Mouse (Mus musculus) stomach, embryonic 16.5 days (tissue): ENCODE results near the gene Fto. TPM values are rescaled to one million over a fixed set of nuclear protein-coding genes. Genes with fewer than 3 reads are reported as not detected.

Experiments
- ATAC-seq: fragments of 200-750 bp; cut with Nextera tagmentation; 2 replicates; pipeline ENCODE4 v1.8.0; 2017; ENCODE audit warnings: moderate number of reproducible peaks, moderate TSS enrichment; ENCODE audit not compliant: insufficient read depth, low FRiP score
- H3K27ac ChIP-seq: fragments of 300-500 bp; sonication (generic); 2 replicates; pipeline ENCODE4 v1.5.1; 2014; ENCODE audit warnings: low read length
- H3K27me3 ChIP-seq: fragments of 300-500 bp; sonication (generic); 2 replicates; pipeline ENCODE4 v1.6.1; 2014; ENCODE audit warnings: low read length, control low read depth, mixed read lengths; ENCODE audit not compliant: control insufficient read depth, insufficient read depth
- H3K36me3 ChIP-seq: fragments of 300-500 bp; sonication (generic); 2 replicates; pipeline ENCODE4 v1.6.1; 2014; ENCODE audit warnings: low read length; ENCODE audit not compliant: control insufficient read depth, insufficient read depth
- H3K4me1 ChIP-seq: fragments of 300-500 bp; sonication (generic); 2 replicates; pipeline ENCODE4 v1.6.1; 2014; ENCODE audit warnings: low read length, control low read depth, mixed read lengths; ENCODE audit not compliant: control insufficient read depth, insufficient read depth
- H3K4me2 ChIP-seq: fragments of 300-500 bp; sonication (generic); 2 replicates; pipeline ENCODE4 v1.6.1; 2014; ENCODE audit warnings: low read depth, low read length, mixed read lengths
- H3K4me3 ChIP-seq: fragments of 300-500 bp; sonication (generic); replicated peaks from 2 replicates; pipeline ENCODE4 v1.5.1; 2014; ENCODE audit warnings: mild to moderate bottlenecking, low read length
- H3K9ac ChIP-seq: fragments of 300-500 bp; sonication (generic); 2 replicates; pipeline ENCODE4 v1.6.1; 2014; ENCODE audit warnings: low read length
- H3K9me3 ChIP-seq: fragments of 300-500 bp; sonication (generic); replicated peaks from 2 replicates; pipeline ENCODE4 v1.6.1; 2016; ENCODE audit warnings: low read length, control low read depth; ENCODE audit not compliant: control insufficient read depth
- WGBS: fragments of 180-500 bp; shearing (Covaris S2); extraction: QIAGEN DNeasy Blood & Tissue Kit; methylation state at CpG from one replicate; pipeline ENCODE4 v1.1.7; 2014; 5-methylcytosine and 5-hydroxymethylcytosine counted together
- polyA plus RNA-seq: library from polyadenylated mRNA; unstranded; fragments of >200 nt; fragmentation: Nextera tagmentation; extraction: Ambion mirVana; gene quantifications from 2 replicates; pipeline ENCODE4 v1.2.1, GENCODE M21; 2015

Fto gene
- polyA plus RNA-seq, 1 experiment from 2014 or later: 73.4 TPM

DNA sequence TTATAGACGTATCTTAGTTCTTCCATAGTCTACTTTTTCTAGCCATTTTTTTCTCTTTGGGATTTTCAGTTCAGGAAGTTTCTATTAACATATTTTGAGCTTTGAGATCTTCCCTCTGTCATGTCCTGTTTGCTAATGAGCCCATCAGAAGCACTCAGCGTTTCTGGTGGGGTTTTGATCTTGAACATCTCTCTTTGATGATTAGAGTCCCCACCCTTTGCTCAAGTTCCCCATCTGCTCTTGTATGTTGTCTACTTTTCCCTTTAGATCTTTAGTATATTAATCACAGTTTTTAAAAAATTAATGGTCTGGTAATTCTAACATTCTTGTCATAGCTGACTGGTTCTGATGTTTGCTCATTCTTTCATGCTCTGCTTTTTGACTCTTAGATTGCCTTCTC is 150.4 kb downstream of the Fto start:
- H3K4me2 ChIP-seq: no peak overlapping the region
- no peak overlapping the region for H3K27ac ChIP-seq
- 0 out of 2 replicates have a peak, but pooled peaks cover 3% of the 10 kb centered on the region for H3K4me1 ChIP-seq
- 80% methylated on average over 2 of the region's 2 CpGs for WGBS
- no peaks in the 10 kb centered on the region for H3K36me3 ChIP-seq
- H3K9me3 ChIP-seq: no peaks in the 10 kb centered on the region
- H3K27me3 ChIP-seq: no peaks in the 10 kb centered on the region
- H3K4me3 ChIP-seq: no peak overlapping the region
- no peak overlapping the region for H3K9ac ChIP-seq
- ATAC-seq: no peak

GRCm38 (mm10) chr8:91467463-91467862 is 154.1 kb downstream of the Fto start:
- Histone ChIP-seq H3K36me3 (no peaks in the 10 kb centered on the region), H3K9ac (no peak overlapping the region), H3K27me3 (no peaks in the 10 kb centered on the region), H3K4me2 (no peak overlapping the region), H3K4me1 (no peaks in the 10 kb centered on the region), H3K4me3 (no peak overlapping the region), H3K9me3 (no peaks in the 10 kb centered on the region), H3K27ac (no peak overlapping the region)
- no peak for ATAC-seq
- 79% methylated on average over 3 of the region's 3 CpGs for WGBS

GRCm38 (mm10) chr8:91467881-91468534 is 154.7 kb downstream of the Fto start:
- Histone ChIP-seq H3K4me1 (no peaks in the 10 kb centered on the region), H3K4me2 (no peak overlapping the region), H3K27me3 (no peaks in the 10 kb centered on the region), H3K27ac (no peak overlapping the region), H3K9me3 (no peaks in the 10 kb centered on the region), H3K4me3 (no peak overlapping the region), H3K9ac (no peak overlapping the region), H3K36me3 (no peaks in the 10 kb centered on the region)
- ATAC-seq: no peak
- WGBS: 74% methylated on average over 8 of the region's 8 CpGs

- no peaks in the 10 kb centered on the region for H3K36me3 ChIP-seq
- 94% methylated on average over 8 of the region's 8 CpGs for WGBS
- ATAC-seq: no peak
Measured at GRCm38 (mm10) chr8:91469441-91469840, 156.1 kb downstream of the Fto start.

DNA sequence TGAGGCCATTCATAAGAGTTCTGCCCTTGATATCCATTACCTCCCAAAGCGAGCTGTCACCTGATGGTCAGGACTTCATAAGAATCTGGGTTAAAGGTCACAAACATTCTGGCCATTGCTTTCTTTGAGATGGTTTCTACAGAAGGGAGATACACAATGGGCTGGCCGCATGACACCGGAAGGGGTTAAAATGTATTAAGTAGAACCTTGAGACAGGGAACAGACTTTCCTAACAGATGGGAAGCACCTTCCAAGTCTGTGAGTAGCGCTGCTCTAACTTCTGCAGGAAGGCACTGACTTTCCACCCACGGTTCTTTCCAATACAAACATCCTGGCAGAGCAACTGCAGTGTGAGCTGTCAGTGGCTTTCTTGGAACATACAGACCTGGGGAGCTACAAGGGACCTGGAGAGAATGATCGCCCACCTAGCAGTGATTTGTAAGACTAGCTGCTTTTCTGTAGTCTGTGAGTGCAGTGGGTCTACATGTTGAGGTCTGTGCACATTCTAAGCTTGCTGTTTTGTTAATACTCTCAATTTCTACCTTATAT is 161.5 kb downstream of the Fto start:
- no peak overlapping the region for H3K4me2 ChIP-seq
- H3K4me3 ChIP-seq: no peak overlapping the region
- no peak for ATAC-seq
- WGBS: 93% methylated on average over 6 of the region's 6 CpGs
- no peaks in the 10 kb centered on the region for H3K27me3 ChIP-seq
- no peaks in the 10 kb centered on the region for H3K4me1 ChIP-seq
- no peak overlapping the region for H3K9ac ChIP-seq
- H3K36me3 ChIP-seq: peaks cover 3% of the 10 kb centered on the region; the same call in 1 of the 2 replicates
- no peak overlapping the region for H3K27ac ChIP-seq
- no peaks in the 10 kb centered on the region for H3K9me3 ChIP-seq

More at GRCm38 (mm10) chr8:91469441-91469840, 156.1 kb downstream of the Fto start:
- Histone ChIP-seq H3K4me3 (no peak overlapping the region), H3K4me2 (no peak overlapping the region), H3K9me3 (no peaks in the 10 kb centered on the region), H3K9ac (no peak overlapping the region), H3K27me3 (no peaks in the 10 kb centered on the region), H3K27ac (no peak overlapping the region), H3K4me1 (no peaks in the 10 kb centered on the region)

DNA sequence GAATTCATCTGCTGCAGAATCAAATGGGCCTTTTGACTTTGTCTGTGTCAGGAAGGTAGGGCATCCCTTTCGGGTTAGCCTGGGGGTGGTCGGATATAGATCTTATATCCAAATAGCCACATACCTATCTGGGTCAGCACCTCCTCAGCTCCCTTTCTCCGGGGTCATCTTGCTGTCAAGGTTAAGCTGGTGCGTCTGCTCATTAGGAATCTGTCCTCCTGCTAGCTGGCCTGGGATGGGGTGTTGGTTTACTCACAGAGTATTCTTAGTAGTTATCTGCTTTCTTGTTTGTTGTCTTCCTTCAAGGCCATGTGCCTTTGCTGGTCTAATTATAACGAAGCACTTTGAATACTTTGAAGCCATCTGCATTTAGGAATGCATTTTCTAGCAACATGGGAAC is 163.7 kb downstream of the Fto start:
- WGBS: 84% methylated on average over 5 of the region's 5 CpGs
- Histone ChIP-seq H3K27ac (no peak overlapping the region), H3K36me3 (peaks cover 3% of the 10 kb centered on the region; the same call in 1 of the 2 replicates)

DNA sequence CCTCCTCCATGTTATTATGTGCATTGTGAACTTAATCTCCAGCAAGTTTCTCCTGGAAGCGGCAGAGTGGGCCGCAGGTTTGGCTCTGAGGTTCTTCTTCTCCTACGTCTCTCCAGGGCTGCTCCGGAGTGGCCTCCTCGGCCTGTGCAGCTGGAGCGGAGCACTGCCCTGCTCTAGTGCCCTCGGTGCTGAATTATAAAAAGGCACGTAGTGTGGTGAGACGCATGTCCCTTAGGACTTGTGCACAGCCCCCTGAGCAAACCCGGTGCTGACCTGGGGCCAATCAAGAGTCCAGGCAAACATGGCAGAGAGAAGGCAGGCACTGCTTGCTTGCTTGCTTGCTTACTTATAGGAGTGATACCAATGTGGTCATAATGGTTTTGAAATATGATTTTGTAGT is 164.1 kb downstream of the Fto start:
- Histone ChIP-seq H3K36me3 (peaks cover 3% of the 10 kb centered on the region; the same call in 1 of the 2 replicates), H3K9ac (no peak overlapping the region), H3K4me1 (peaks cover under 1% of the 10 kb centered on the region; the same call in 1 of the 2 replicates), H3K27ac (no peak overlapping the region), H3K27me3 (no peaks in the 10 kb centered on the region), H3K4me2 (no peak overlapping the region), H3K9me3 (no peaks in the 10 kb centered on the region), H3K4me3 (no peak overlapping the region)
- WGBS: 90% methylated on average over 10 of the region's 10 CpGs
- no peak for ATAC-seq

More for the DNA sequence above, 163.7 kb downstream of the Fto start:
- H3K4me2 ChIP-seq: no peak overlapping the region
- H3K9me3 ChIP-seq: no peaks in the 10 kb centered on the region
- no peaks in the 10 kb centered on the region for H3K27me3 ChIP-seq
- ATAC-seq: no peak
- no peak overlapping the region for H3K4me3 ChIP-seq
- H3K9ac ChIP-seq: no peak overlapping the region
- H3K4me1 ChIP-seq: no peaks in the 10 kb centered on the region

DNA sequence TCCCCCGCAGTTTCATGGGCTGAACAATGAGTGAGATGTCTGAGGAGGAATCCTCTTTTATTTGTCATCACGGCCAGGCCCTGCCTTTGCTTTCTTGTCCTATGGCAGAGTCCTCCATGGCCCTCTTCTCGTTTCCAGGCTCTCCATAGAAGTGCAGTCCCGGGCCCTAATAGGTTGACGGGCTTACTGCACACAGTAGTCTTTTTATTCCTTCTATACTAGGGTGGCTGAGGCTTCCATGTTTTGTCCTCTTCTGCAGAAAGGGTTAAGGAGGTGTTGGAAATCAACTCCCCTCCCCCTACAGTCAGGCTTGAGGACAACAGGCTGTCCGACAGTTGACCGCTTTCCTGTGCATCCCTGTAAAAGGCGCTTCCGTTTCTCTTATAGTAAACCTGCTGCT is 169.2 kb downstream of the Fto start:
- no peaks in the 10 kb centered on the region for H3K9me3 ChIP-seq
- no peak overlapping the region for H3K9ac ChIP-seq
- H3K27ac ChIP-seq: no peak overlapping the region
- no peak overlapping the region for H3K4me2 ChIP-seq
- no peaks in the 10 kb centered on the region for H3K27me3 ChIP-seq
- peaks cover 4% of the 10 kb centered on the region; the same call in 1 of the 2 replicates for H3K4me1 ChIP-seq
- H3K36me3 ChIP-seq: no peaks in the 10 kb centered on the region
- WGBS: 69% methylated on average over 9 of the region's 9 CpGs
- ATAC-seq: no peak
- no peak overlapping the region for H3K4me3 ChIP-seq

DNA sequence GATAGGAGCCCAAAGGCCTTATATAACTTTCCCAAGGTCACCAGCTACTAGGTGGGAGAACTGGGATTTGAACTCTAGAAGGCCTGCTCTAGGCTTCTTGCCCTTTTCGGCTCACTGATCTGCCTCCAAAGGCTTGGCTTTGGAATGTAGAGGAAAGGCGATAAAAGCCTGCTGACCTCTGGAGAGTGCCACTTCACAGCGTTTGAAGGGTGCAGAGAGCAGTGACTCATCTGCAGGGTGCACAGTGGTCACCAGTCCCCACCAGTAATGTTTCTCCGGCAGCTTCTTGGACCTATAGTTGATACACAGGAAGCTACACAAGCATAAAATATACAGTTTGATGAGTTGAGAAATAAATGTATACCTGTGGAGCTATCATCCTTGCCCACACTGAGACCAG is 173.1 kb downstream of the Fto start:
- no peak overlapping the region for H3K4me2 ChIP-seq
- H3K4me3 ChIP-seq: no peak overlapping the region
- no peak overlapping the region for H3K27ac ChIP-seq
- no peaks in the 10 kb centered on the region for H3K9me3 ChIP-seq
- WGBS: 73% methylated on average over 4 of the region's 4 CpGs
- peaks cover 11% of the 10 kb centered on the region; the same call in 1 of the 2 replicates for H3K4me1 ChIP-seq
- no peaks in the 10 kb centered on the region for H3K36me3 ChIP-seq
- no peaks in the 10 kb centered on the region for H3K27me3 ChIP-seq
- H3K9ac ChIP-seq: no peak overlapping the region
- ATAC-seq: no peak
